Mouse (Mus musculus): ENCODE measurements around the gene Nup85.

GRCm38 (mm10) chr11:115555717-115556116 lies 8.5 kb upstream of the Nup85 start:
- TF ChIP-seq CTCF (IDR thresholded peaks at IDR 0.05; ENCODE audit: low read depth) (no peak), EP300 (optimal IDR thresholded peaks at IDR 0.05) (no peak)

All from stomach, postnatal 0 days (tissue).